Mouse (Mus musculus): ENCODE measurements around the gene Prpf6. TPM values are rescaled to one million over a fixed set of nuclear protein-coding genes. Genes with fewer than 3 reads are reported as not detected.
A peak's percentile ranks its signal among the peaks of the same experiment; 100 is the strongest.

The Prpf6 gene
- polyA plus RNA-seq, 1 experiment from 2014 or later, result 66.5 TPM

GRCm38 (mm10) chr2:181671326-181671725, 79.7 kb downstream of the Prpf6 start, which contains the start of gene Sox18:
Gene Sox18 (minus strand): TSS chr2:181671640.
- H3K27me3 ChIP-seq (ENCODE audit: control insufficient read depth, insufficient read depth, low read length), result peaks cover 43% of the 10 kb centered on the region
- peaks cover 9% of the 10 kb centered on the region; the same call in 1 of the 2 replicates for H3K4me1 ChIP-seq (replicated peaks; ENCODE audit: control insufficient read depth, insufficient read depth, low read length)
- peak within 1 kb of the TSS; percentile 8; the same call in 1 of the 2 replicates for H3K9ac ChIP-seq (ENCODE audit: low read depth, low read length)
- peak within 1 kb of the TSS; percentile 62 for H3K4me2 ChIP-seq (replicated peaks; ENCODE audit: low read depth, low read length)
- ATAC-seq (ENCODE audit: low FRiP score), result no peak
- H3K27ac ChIP-seq (ENCODE audit: low read depth, low read length), result no peak within 1 kb of the TSS
- H3K4me3 ChIP-seq (ENCODE audit: low read depth, low read length), result peak within 1 kb of the TSS; percentile 34
- DNase-seq (ENCODE audit: low spot score), result peak; percentile 49
- no peaks in the 10 kb centered on the region for H3K36me3 ChIP-seq (ENCODE audit: control insufficient read depth, insufficient read depth, low read length)
- H3K9me3 ChIP-seq (ENCODE audit: control insufficient read depth, low read length), result no peaks in the 10 kb centered on the region
- WGBS, result 1% methylated on average over 43 of the region's 43 CpGs

- WGBS, result 26% methylated on average over 7 of the region's 7 CpGs
- H3K9ac ChIP-seq (ENCODE audit: low read depth, low read length), result no peak overlapping the region
- H3K4me3 ChIP-seq (ENCODE audit: low read depth, low read length), result no peak overlapping the region
- H3K4me1 ChIP-seq (replicated peaks; ENCODE audit: control insufficient read depth, insufficient read depth, low read length), result peaks cover 9% of the 10 kb centered on the region; the same call in 1 of the 2 replicates
- no peak overlapping the region for H3K27ac ChIP-seq (ENCODE audit: low read depth, low read length)
- ATAC-seq (ENCODE audit: low FRiP score), result no peak
- H3K36me3 ChIP-seq (ENCODE audit: control insufficient read depth, insufficient read depth, low read length), result no peaks in the 10 kb centered on the region
- peaks cover 43% of the 10 kb centered on the region for H3K27me3 ChIP-seq (ENCODE audit: control insufficient read depth, insufficient read depth, low read length)
- DNase-seq (ENCODE audit: low spot score), result no peak
- H3K9me3 ChIP-seq (ENCODE audit: control insufficient read depth, low read length), result no peaks in the 10 kb centered on the region
- H3K4me2 ChIP-seq (replicated peaks; ENCODE audit: low read depth, low read length), result peak overlapping the region; percentile 62; the same call in 1 of the 2 replicates
Measured at GRCm38 (mm10) chr2:181671984-181672383, 80.3 kb downstream of the Prpf6 start.

- Histone ChIP-seq H3K27me3 (ENCODE audit: control insufficient read depth, insufficient read depth, low read length) (peaks cover 42% of the 10 kb centered on the region), H3K4me3 (ENCODE audit: low read depth, low read length) (no peak overlapping the region), H3K36me3 (ENCODE audit: control insufficient read depth, insufficient read depth, low read length) (no peaks in the 10 kb centered on the region), H3K9ac (ENCODE audit: low read depth, low read length) (no peak overlapping the region), H3K9me3 (ENCODE audit: control insufficient read depth, low read length) (no peaks in the 10 kb centered on the region), H3K4me1 (replicated peaks; ENCODE audit: control insufficient read depth, insufficient read depth, low read length) (peaks cover 9% of the 10 kb centered on the region; the same call in 1 of the 2 replicates), H3K27ac (ENCODE audit: low read depth, low read length) (no peak overlapping the region), H3K4me2 (replicated peaks; ENCODE audit: low read depth, low read length) (no peak overlapping the region)
- ATAC-seq (ENCODE audit: low FRiP score) (0 out of 2 replicates have a peak, but pooled peaks have one; percentile 12), DNase-seq (ENCODE audit: low spot score) (peak; percentile 44)
- WGBS, result 43% methylated on average over 1 of the region's 1 CpGs
Measured at GRCm38 (mm10) chr2:181673501-181673900, 81.8 kb downstream of the Prpf6 start.

- H3K9me3 ChIP-seq (ENCODE audit: control insufficient read depth, low read length), result no peaks in the 10 kb centered on the region
- no peak overlapping the region for H3K4me2 ChIP-seq (replicated peaks; ENCODE audit: low read depth, low read length)
- ATAC-seq (ENCODE audit: low FRiP score) (no peak), DNase-seq (ENCODE audit: low spot score) (no peak)
- no peak overlapping the region for H3K4me3 ChIP-seq (ENCODE audit: low read depth, low read length)
- no peak overlapping the region for H3K9ac ChIP-seq (ENCODE audit: low read depth, low read length)
- no peak overlapping the region for H3K27ac ChIP-seq (ENCODE audit: low read depth, low read length)
- peaks cover 9% of the 10 kb centered on the region; the same call in 1 of the 2 replicates for H3K4me1 ChIP-seq (replicated peaks; ENCODE audit: control insufficient read depth, insufficient read depth, low read length)
- peaks cover 29% of the 10 kb centered on the region for H3K27me3 ChIP-seq (ENCODE audit: control insufficient read depth, insufficient read depth, low read length)
- H3K36me3 ChIP-seq (ENCODE audit: control insufficient read depth, insufficient read depth, low read length), result no peaks in the 10 kb centered on the region
- 82% methylated on average over 4 of the region's 4 CpGs for WGBS
Measured at GRCm38 (mm10) chr2:181674934-181675333, 83.3 kb downstream of the Prpf6 start.

GRCm38 (mm10) chr2:181675454-181675853, 83.8 kb downstream of the Prpf6 start:
- H3K36me3 ChIP-seq (ENCODE audit: control insufficient read depth, insufficient read depth, low read length), result no peaks in the 10 kb centered on the region
- 0 out of 2 replicates have a peak, but pooled peaks have one; percentile 22 for ATAC-seq (ENCODE audit: low FRiP score)
- no peaks in the 10 kb centered on the region for H3K9me3 ChIP-seq (ENCODE audit: control insufficient read depth, low read length)
- H3K4me2 ChIP-seq (replicated peaks; ENCODE audit: low read depth, low read length), result peak overlapping the region; percentile 17; the same call in 1 of the 2 replicates
- H3K9ac ChIP-seq (ENCODE audit: low read depth, low read length), result peak overlapping the region; percentile 44
- no peak overlapping the region for H3K4me3 ChIP-seq (ENCODE audit: low read depth, low read length)
- H3K27me3 ChIP-seq (ENCODE audit: control insufficient read depth, insufficient read depth, low read length), result peaks cover 24% of the 10 kb centered on the region
- 4% methylated on average over 14 of the region's 14 CpGs for WGBS
- H3K4me1 ChIP-seq (replicated peaks; ENCODE audit: control insufficient read depth, insufficient read depth, low read length), result peaks cover 9% of the 10 kb centered on the region; the same call in 1 of the 2 replicates
- H3K27ac ChIP-seq (ENCODE audit: low read depth, low read length), result no peak overlapping the region; the same call in 1 of the 2 replicates
- peak; percentile 67 for DNase-seq (ENCODE audit: low spot score)

- Histone ChIP-seq H3K27me3 (ENCODE audit: control insufficient read depth, insufficient read depth, low read length) (peaks cover 14% of the 10 kb centered on the region), H3K4me2 (replicated peaks; ENCODE audit: low read depth, low read length) (no peak overlapping the region), H3K4me3 (ENCODE audit: low read depth, low read length) (no peak overlapping the region), H3K9ac (ENCODE audit: low read depth, low read length) (no peak overlapping the region), H3K9me3 (ENCODE audit: control insufficient read depth, low read length) (no peaks in the 10 kb centered on the region), H3K27ac (ENCODE audit: low read depth, low read length) (no peak overlapping the region; the same call in 1 of the 2 replicates), H3K4me1 (replicated peaks; ENCODE audit: control insufficient read depth, insufficient read depth, low read length) (peaks cover 8% of the 10 kb centered on the region), H3K36me3 (ENCODE audit: control insufficient read depth, insufficient read depth, low read length) (no peaks in the 10 kb centered on the region)
- 33% methylated on average over 2 of the region's 2 CpGs for WGBS
- DNase-seq (ENCODE audit: low spot score) (peak; percentile 63), ATAC-seq (ENCODE audit: low FRiP score) (no peak)
Measured at GRCm38 (mm10) chr2:181676424-181676823, 84.8 kb downstream of the Prpf6 start.

GRCm38 (mm10) chr2:181677096-181677754, 85.6 kb downstream of the Prpf6 start:
- no peak overlapping the region for H3K27ac ChIP-seq (ENCODE audit: low read depth, low read length)
- peaks cover 7% of the 10 kb centered on the region for H3K4me1 ChIP-seq (replicated peaks; ENCODE audit: control insufficient read depth, insufficient read depth, low read length)
- H3K36me3 ChIP-seq (ENCODE audit: control insufficient read depth, insufficient read depth, low read length), result no peaks in the 10 kb centered on the region
- no peak overlapping the region for H3K4me2 ChIP-seq (replicated peaks; ENCODE audit: low read depth, low read length)
- H3K9ac ChIP-seq (ENCODE audit: low read depth, low read length), result no peak overlapping the region
- no peak overlapping the region for H3K4me3 ChIP-seq (ENCODE audit: low read depth, low read length)
- no peaks in the 10 kb centered on the region for H3K9me3 ChIP-seq (ENCODE audit: control insufficient read depth, low read length)
- no peak for DNase-seq (ENCODE audit: low spot score)
- peaks cover 6% of the 10 kb centered on the region for H3K27me3 ChIP-seq (ENCODE audit: control insufficient read depth, insufficient read depth, low read length)
- WGBS, result 58% methylated on average over 4 of the region's 5 CpGs
- ATAC-seq (ENCODE audit: low FRiP score), result no peak

GRCm38 (mm10) chr2:181677755-181678098, 86.1 kb downstream of the Prpf6 start:
- Histone ChIP-seq H3K9ac (ENCODE audit: low read depth, low read length) (no peak overlapping the region), H3K4me2 (replicated peaks; ENCODE audit: low read depth, low read length) (no peak overlapping the region), H3K4me3 (ENCODE audit: low read depth, low read length) (no peak overlapping the region), H3K4me1 (replicated peaks; ENCODE audit: control insufficient read depth, insufficient read depth, low read length) (peaks cover 7% of the 10 kb centered on the region), H3K27me3 (ENCODE audit: control insufficient read depth, insufficient read depth, low read length) (peaks cover 1% of the 10 kb centered on the region), H3K27ac (ENCODE audit: low read depth, low read length) (no peak overlapping the region), H3K36me3 (ENCODE audit: control insufficient read depth, insufficient read depth, low read length) (no peaks in the 10 kb centered on the region), H3K9me3 (ENCODE audit: control insufficient read depth, low read length) (no peaks in the 10 kb centered on the region)
- no peak for DNase-seq (ENCODE audit: low spot score)
- 57% methylated on average over 3 of the region's 3 CpGs for whole genome bisulfite sequencing
- no peak for ATAC-seq (ENCODE audit: low FRiP score)

GRCm38 (mm10) chr2:181678780-181679179, 87.1 kb downstream of the Prpf6 start:
- Histone ChIP-seq H3K4me1 (replicated peaks; ENCODE audit: control insufficient read depth, insufficient read depth, low read length) (peaks cover 7% of the 10 kb centered on the region), H3K9ac (ENCODE audit: low read depth, low read length) (no peak overlapping the region), H3K27ac (ENCODE audit: low read depth, low read length) (no peak overlapping the region), H3K27me3 (ENCODE audit: control insufficient read depth, insufficient read depth, low read length) (no peaks in the 10 kb centered on the region), H3K4me3 (ENCODE audit: low read depth, low read length) (no peak overlapping the region), H3K36me3 (ENCODE audit: control insufficient read depth, insufficient read depth, low read length) (no peaks in the 10 kb centered on the region), H3K4me2 (replicated peaks; ENCODE audit: low read depth, low read length) (no peak overlapping the region), H3K9me3 (ENCODE audit: control insufficient read depth, low read length) (no peaks in the 10 kb centered on the region)
- 50% methylated on average over 1 of the region's 1 CpGs for WGBS
- ATAC-seq (ENCODE audit: low FRiP score), result peak; percentile 60
- DNase-seq (ENCODE audit: low spot score), result peak; percentile 78
